Mouse (Mus musculus): ENCODE measurements around the gene Ttc7b.

- TF ChIP-seq CTCF (IDR thresholded peaks at IDR 0.05; ENCODE audit: borderline replicate concordance, extremely low read depth, insufficient read depth, insufficient read length) (no peak), POLR2A (IDR thresholded peaks at IDR 0.05; ENCODE audit: borderline replicate concordance, extremely low read depth, insufficient read depth, insufficient read length, poor library complexity, severe bottlenecking) (no peak)
Observed at GRCm38 (mm10) chr12:100306336-100306735, 214.3 kb downstream of the Ttc7b start.

Data from brain, embryonic 14.5 days (tissue).